Mouse (Mus musculus): ENCODE results near the gene Glrx3.

DNA sequence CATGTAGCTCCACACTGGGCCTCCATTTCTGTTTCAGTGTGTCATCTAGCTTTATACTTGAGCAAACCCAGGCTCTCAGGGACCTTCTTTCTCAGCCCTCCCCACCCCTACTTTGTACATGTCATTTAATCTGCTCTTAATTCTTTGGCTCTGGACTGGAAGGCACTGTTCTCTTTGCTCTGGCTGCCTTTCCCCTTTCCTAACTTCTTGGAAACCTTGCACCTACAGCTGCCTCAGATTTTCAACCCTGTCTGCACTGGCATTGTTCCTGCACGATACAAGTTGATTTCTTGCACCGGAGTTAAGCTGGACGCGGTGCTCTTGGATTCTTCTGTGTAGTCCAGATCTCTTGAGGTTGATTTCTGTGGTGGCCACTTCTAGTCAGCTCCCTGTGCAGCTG, 5.5 kb downstream of the Glrx3 start:
- no peak for TF ChIP-seq CTCF (IDR thresholded peaks at IDR 0.05; ENCODE audit: low read depth, low read length)
- no peak for TF ChIP-seq POLR2A (IDR thresholded peaks at IDR 0.05; ENCODE audit: extremely low read depth, insufficient read depth, low read length)

Measured in liver, adult 2 months (tissue).